8 mouse cellular contexts compared by ENCODE assay signal in the genomic region with DNA sequence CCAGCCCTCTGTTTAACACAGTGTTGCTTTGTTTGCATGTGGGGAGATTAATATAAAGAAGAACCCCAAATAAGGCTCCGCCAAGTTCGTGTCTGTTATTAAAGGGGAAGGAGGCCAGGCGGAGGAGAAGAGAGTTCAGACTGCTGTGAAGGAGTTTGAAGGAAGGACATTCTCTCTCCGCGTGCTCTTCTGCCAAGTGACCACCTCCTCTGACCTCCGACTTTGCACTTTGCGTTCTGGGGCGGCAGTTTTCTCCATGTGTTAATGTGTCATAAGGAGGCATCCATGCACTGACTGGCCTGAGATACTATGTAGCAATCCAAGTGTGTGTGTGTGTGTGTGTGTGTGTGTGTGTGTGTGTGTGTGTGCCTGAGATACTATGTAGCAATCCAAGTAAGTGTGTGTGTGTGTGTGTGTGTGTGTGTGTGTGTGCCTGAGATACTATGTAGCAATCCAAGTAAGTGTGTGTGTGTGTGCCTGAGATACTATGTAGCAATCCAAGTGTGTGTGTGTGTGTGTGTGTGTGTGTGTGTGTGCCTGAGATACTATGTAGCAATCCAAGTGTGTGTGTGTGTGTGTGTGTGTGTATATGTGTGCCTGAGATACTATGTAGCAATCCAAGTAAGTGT. TPM values are rescaled to one million over a fixed set of nuclear protein-coding genes. Genes with fewer than 3 reads are reported as not detected.
A peak's percentile ranks its signal among the peaks of the same experiment; 100 is the strongest.
DNase-seq lines count a peak whose midpoint lies in the region; ATAC-seq and TF ChIP-seq lines count a peak whose summit lies in the region.
"Not testable (repeated sequence)": the region's sequence is repeated elsewhere in the genome, so short reads cannot be mapped to it uniquely, and the experiment has no call there.

No protein-coding gene starts in this region.

- ATAC-seq in embryonic facial prominence, embryonic 14.5 days (ENCODE audit: low read depth); heart, embryonic 15.5 days (replicated peaks; ENCODE audit: insufficient number of reproducible peaks, insufficient read depth, low FRiP score, low read depth); intestine, postnatal 0 days; neural tube, embryonic 12.5 days (ENCODE audit: low FRiP score, low read depth): not testable (repeated sequence)
- ATAC-seq in lung, postnatal 0 days: peak; percentile 72

- H3K4me2 ChIP-seq in embryonic facial prominence, embryonic 14.5 days (ENCODE audit: low read depth, low read length); heart, embryonic 15.5 days: not testable (repeated sequence)
- H3K4me2 ChIP-seq in intestine, postnatal 0 days (replicated peaks; ENCODE audit: low read depth): peak overlapping the region; percentile 37
- H3K4me2 ChIP-seq in lung, postnatal 0 days (replicated peaks; ENCODE audit: low read depth, low read length): peak overlapping the region; percentile 14; the same call in 1 of the 2 replicates
- H3K4me2 ChIP-seq in neural tube, embryonic 12.5 days (replicated peaks): peak overlapping the region; percentile 38

- not testable (repeated sequence) for H3K4me3 ChIP-seq in embryonic facial prominence, embryonic 14.5 days (ENCODE audit: low read depth, low read length); heart, embryonic 15.5 days; intestine, postnatal 0 days (ENCODE audit: low read depth, low read length); lung, postnatal 0 days (ENCODE audit: low read depth, low read length); neural tube, embryonic 12.5 days

- 50% methylated on average over 8 of the region's 8 CpGs for WGBS in embryonic facial prominence, embryonic 14.5 days
- WGBS in heart, embryonic 15.5 days: 53% methylated on average over 8 of the region's 8 CpGs
- WGBS in intestine, postnatal 0 days: 40% methylated on average over 8 of the region's 8 CpGs
- WGBS in lung, postnatal 0 days: 20% methylated on average over 8 of the region's 8 CpGs
- 26% methylated on average over 8 of the region's 8 CpGs for WGBS in neural tube, embryonic 12.5 days

- peaks cover 40% of the 10 kb centered on the region for H3K4me1 ChIP-seq in embryonic facial prominence, embryonic 14.5 days (ENCODE audit: control insufficient read depth, insufficient read depth, low read length)
- peaks cover 38% of the 10 kb centered on the region for H3K4me1 ChIP-seq in heart, embryonic 15.5 days (replicated peaks)
- not testable (repeated sequence) for H3K4me1 ChIP-seq in intestine, postnatal 0 days (replicated peaks; ENCODE audit: control insufficient read depth, insufficient read depth, low read length)
- H3K4me1 ChIP-seq in lung, postnatal 0 days (ENCODE audit: insufficient read depth, low read depth, low read length): peaks cover 25% of the 10 kb centered on the region; the same call in 1 of the 2 replicates
- peaks cover 31% of the 10 kb centered on the region for H3K4me1 ChIP-seq in neural tube, embryonic 12.5 days

- DNase-seq in MN1 (ENCODE audit: low spot score): peak; percentile 41
- not testable (repeated sequence) for DNase-seq in embryonic facial prominence, embryonic 14.5 days (ENCODE audit: low spot score)
- DNase-seq in kidney, postnatal 36 days: peak; percentile 74 to 81
- peak; percentile 87 for DNase-seq in lung, postnatal 0 days (ENCODE audit: low spot score)
- DNase-seq in yolk sac, embryonic 10.5 days (ENCODE audit: low spot score): peak; percentile 66

- TF ChIP-seq CTCF in intestine, postnatal 0 days (IDR thresholded peaks at IDR 0.05; ENCODE audit: low read depth); lung, postnatal 0 days (IDR thresholded peaks at IDR 0.05): not testable (repeated sequence)

- not testable (repeated sequence) for H3K36me3 ChIP-seq in embryonic facial prominence, embryonic 14.5 days (ENCODE audit: control insufficient read depth, insufficient read depth, low read length); heart, embryonic 15.5 days; intestine, postnatal 0 days (ENCODE audit: control insufficient read depth, insufficient read depth); lung, postnatal 0 days (ENCODE audit: insufficient read depth, low read length); neural tube, embryonic 12.5 days

- not testable (repeated sequence) for H3K27me3 ChIP-seq in embryonic facial prominence, embryonic 14.5 days (replicated peaks; ENCODE audit: control insufficient read depth, insufficient read depth, low read length); heart, embryonic 15.5 days; intestine, postnatal 0 days (replicated peaks; ENCODE audit: control insufficient read depth, insufficient read depth, low read length); lung, postnatal 0 days (replicated peaks; ENCODE audit: insufficient read depth, low read length); neural tube, embryonic 12.5 days (replicated peaks)

- TF ChIP-seq EP300 in lung, postnatal 0 days (IDR thresholded peaks at IDR 0.05): peak; percentile 29; the same call in 1 of the 2 replicates

- not testable (repeated sequence) for H3K9ac ChIP-seq in embryonic facial prominence, embryonic 14.5 days (ENCODE audit: low read depth, low read length); heart, embryonic 15.5 days; intestine, postnatal 0 days (ENCODE audit: low read depth, low read length); lung, postnatal 0 days (replicated peaks; ENCODE audit: low read depth); neural tube, embryonic 12.5 days

- not testable (repeated sequence) for H3K9me3 ChIP-seq in embryonic facial prominence, embryonic 14.5 days (ENCODE audit: control insufficient read depth, low read length); heart, embryonic 15.5 days (replicated peaks); intestine, postnatal 0 days (ENCODE audit: control insufficient read depth); lung, postnatal 0 days (ENCODE audit: low read length); neural tube, embryonic 12.5 days

- H3K27ac ChIP-seq in embryonic facial prominence, embryonic 14.5 days (replicated peaks; ENCODE audit: low read depth, low read length): 0 out of 2 replicates have a peak overlapping the region, but pooled peaks have one; percentile 22
- peak overlapping the region; percentile 64; the same call in 1 of the 2 replicates for H3K27ac ChIP-seq in heart, embryonic 15.5 days
- peak overlapping the region; percentile 46; the same call in 1 of the 2 replicates for H3K27ac ChIP-seq in intestine, postnatal 0 days (ENCODE audit: low read depth, low read length)
- peak overlapping the region; percentile 54 for H3K27ac ChIP-seq in lung, postnatal 0 days (ENCODE audit: low read length)
- H3K27ac ChIP-seq in neural tube, embryonic 12.5 days: not testable (repeated sequence)

RNA-seq across cellular contexts. Expression of a gene that starts 37.5 kb away (rescaled TPM):
- 57.3 and 59.5 TPM in 2 replicates for polyA plus RNA-seq in embryonic facial prominence, embryonic 14.5 days (2014; fragmentation: Nextera tagmentation; extraction: Ambion mirVana)
- polyA plus RNA-seq in heart, embryonic 15.5 days (2015; fragmentation: Nextera tagmentation; extraction: Ambion mirVana): 27.2 and 34.4 TPM in 2 replicates
- polyA plus RNA-seq in intestine, postnatal 0 days (2015; fragmentation: Nextera tagmentation; extraction: Ambion mirVana): 23.9 and 30.5 TPM in 2 replicates
- 37.5 and 38.9 TPM in 2 replicates for polyA plus RNA-seq in lung, postnatal 0 days (2015; fragmentation: Nextera tagmentation; extraction: Ambion mirVana)
- polyA plus RNA-seq in neural tube, embryonic 12.5 days (2016; fragmentation: Nextera tagmentation; extraction: Ambion mirVana): 32.7 and 34.9 TPM in 2 replicates
